Mouse (Mus musculus) stomach, embryonic 16.5 days (tissue): Measurements from ENCODE around the gene Tmem203. TPM values are rescaled to one million over a fixed set of nuclear protein-coding genes. Genes with fewer than 3 reads are reported as not detected.

Experiments
- ATAC-seq: fragments of 200-750 bp; cut with Nextera tagmentation; 2 replicates; pipeline ENCODE4 v1.8.0; 2017; ENCODE audit warnings: moderate number of reproducible peaks, moderate TSS enrichment; ENCODE audit not compliant: insufficient read depth, low FRiP score
- H3K27ac ChIP-seq: fragments of 300-500 bp; sonication (generic); 2 replicates; pipeline ENCODE4 v1.5.1; 2014; ENCODE audit warnings: low read length
- H3K27me3 ChIP-seq: fragments of 300-500 bp; sonication (generic); 2 replicates; pipeline ENCODE4 v1.6.1; 2014; ENCODE audit warnings: low read length, control low read depth, mixed read lengths; ENCODE audit not compliant: control insufficient read depth, insufficient read depth
- H3K36me3 ChIP-seq: fragments of 300-500 bp; sonication (generic); 2 replicates; pipeline ENCODE4 v1.6.1; 2014; ENCODE audit warnings: low read length; ENCODE audit not compliant: control insufficient read depth, insufficient read depth
- H3K4me1 ChIP-seq: fragments of 300-500 bp; sonication (generic); 2 replicates; pipeline ENCODE4 v1.6.1; 2014; ENCODE audit warnings: low read length, control low read depth, mixed read lengths; ENCODE audit not compliant: control insufficient read depth, insufficient read depth
- H3K4me2 ChIP-seq: fragments of 300-500 bp; sonication (generic); 2 replicates; pipeline ENCODE4 v1.6.1; 2014; ENCODE audit warnings: low read depth, low read length, mixed read lengths
- H3K4me3 ChIP-seq: fragments of 300-500 bp; sonication (generic); replicated peaks from 2 replicates; pipeline ENCODE4 v1.5.1; 2014; ENCODE audit warnings: mild to moderate bottlenecking, low read length
- H3K9ac ChIP-seq: fragments of 300-500 bp; sonication (generic); 2 replicates; pipeline ENCODE4 v1.6.1; 2014; ENCODE audit warnings: low read length
- H3K9me3 ChIP-seq: fragments of 300-500 bp; sonication (generic); replicated peaks from 2 replicates; pipeline ENCODE4 v1.6.1; 2016; ENCODE audit warnings: low read length, control low read depth; ENCODE audit not compliant: control insufficient read depth
- WGBS: fragments of 180-500 bp; shearing (Covaris S2); extraction: QIAGEN DNeasy Blood & Tissue Kit; methylation state at CpG from one replicate; pipeline ENCODE4 v1.1.7; 2014; 5-methylcytosine and 5-hydroxymethylcytosine counted together
- polyA plus RNA-seq: library from polyadenylated mRNA; unstranded; fragments of >200 nt; fragmentation: Nextera tagmentation; extraction: Ambion mirVana; gene quantifications from 2 replicates; pipeline ENCODE4 v1.2.1, GENCODE M21; 2015

Tmem203 gene
- polyA plus RNA-seq, 1 experiment from 2014 or later = 19.5 TPM

DNA sequence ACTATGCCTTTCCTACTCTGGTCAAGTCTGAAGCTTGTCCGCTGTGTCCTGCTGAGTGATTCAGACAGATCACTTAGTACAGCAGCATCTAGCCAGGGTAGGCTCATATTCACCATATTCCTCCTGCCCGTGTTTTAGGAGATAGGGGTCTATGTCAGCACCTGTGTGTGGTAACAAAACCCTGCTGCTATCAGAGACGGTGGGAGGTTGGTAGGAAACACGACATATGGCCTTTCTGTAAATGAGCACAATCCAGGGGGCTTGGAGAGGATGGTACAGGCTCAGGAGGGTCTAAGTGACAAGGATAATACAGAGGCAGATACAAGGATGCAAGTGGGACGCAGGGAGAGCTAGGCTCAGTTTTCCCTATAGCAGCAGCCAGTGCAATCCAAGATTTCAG is 25.7 kb upstream of the Tmem203 start:
- WGBS = 80% methylated on average over 5 of the region's 5 CpGs
- Histone ChIP-seq H3K4me3 (no peak overlapping the region), H3K27ac (no peak overlapping the region), H3K36me3 (no peaks in the 10 kb centered on the region), H3K9me3 (no peaks in the 10 kb centered on the region), H3K4me1 (peaks cover 15% of the 10 kb centered on the region), H3K9ac (no peak overlapping the region), H3K4me2 (no peak overlapping the region), H3K27me3 (no peaks in the 10 kb centered on the region; the same call in 1 of the 2 replicates)
- ATAC-seq = no peak

DNA sequence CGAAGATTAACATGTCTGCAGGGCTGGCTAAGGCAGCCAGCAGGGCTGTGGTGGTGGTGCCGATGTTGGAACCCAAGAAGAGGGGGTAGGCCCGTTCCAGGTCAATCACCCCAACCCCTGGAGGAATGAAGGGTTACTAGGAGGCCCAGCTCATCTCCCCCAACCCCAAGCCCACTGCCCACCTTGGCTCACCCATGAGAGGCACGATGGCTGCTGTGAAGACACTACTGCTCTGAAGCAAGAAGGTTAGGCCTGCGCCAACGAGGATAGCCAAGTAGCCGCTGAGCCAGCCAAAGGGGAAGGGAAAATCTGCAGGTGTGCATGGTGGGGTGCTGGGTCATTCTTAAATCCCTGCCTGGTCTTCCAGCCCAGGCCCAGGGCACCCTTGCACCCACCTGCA is 24.7 kb upstream of the Tmem203 start:
- 78% methylated on average over 7 of the region's 7 CpGs for WGBS
- Histone ChIP-seq H3K36me3 (no peaks in the 10 kb centered on the region), H3K4me3 (no peak overlapping the region), H3K27me3 (no peaks in the 10 kb centered on the region; the same call in 1 of the 2 replicates), H3K27ac (no peak overlapping the region), H3K9ac (no peak overlapping the region; the same call in 1 of the 2 replicates), H3K4me2 (no peak overlapping the region), H3K4me1 (peaks cover 10% of the 10 kb centered on the region), H3K9me3 (no peaks in the 10 kb centered on the region)
- no peak for ATAC-seq

DNA sequence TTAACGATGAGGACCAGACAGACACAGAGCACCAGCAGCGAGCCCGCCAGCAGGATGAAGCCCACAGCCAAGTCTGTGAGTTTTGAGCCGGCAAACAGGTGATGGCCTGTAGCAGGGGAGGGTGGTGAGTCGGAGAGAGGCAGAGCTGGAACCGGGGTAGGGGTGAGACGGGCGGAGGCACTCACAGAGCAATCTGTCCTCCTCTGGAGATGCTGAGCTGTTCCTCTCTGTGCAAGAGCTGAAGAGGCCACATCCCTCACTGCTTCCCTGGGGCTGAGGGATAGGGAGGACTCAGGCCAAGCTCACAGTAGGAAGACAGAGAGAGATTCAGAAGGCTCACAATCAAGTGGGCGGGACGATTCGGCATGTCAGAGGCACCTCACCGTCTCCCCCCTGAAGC is 24.2 kb upstream of the Tmem203 start:
- H3K36me3 ChIP-seq = no peaks in the 10 kb centered on the region
- H3K9ac ChIP-seq = no peak overlapping the region; the same call in 1 of the 2 replicates
- peaks cover 5% of the 10 kb centered on the region; the same call in 1 of the 2 replicates for H3K4me1 ChIP-seq
- no peak overlapping the region for H3K27ac ChIP-seq
- WGBS = 58% methylated on average over 12 of the region's 12 CpGs
- H3K4me3 ChIP-seq = no peak overlapping the region
- no peaks in the 10 kb centered on the region; the same call in 1 of the 2 replicates for H3K27me3 ChIP-seq
- H3K4me2 ChIP-seq = no peak overlapping the region
- H3K9me3 ChIP-seq = no peaks in the 10 kb centered on the region
- no peak for ATAC-seq

DNA sequence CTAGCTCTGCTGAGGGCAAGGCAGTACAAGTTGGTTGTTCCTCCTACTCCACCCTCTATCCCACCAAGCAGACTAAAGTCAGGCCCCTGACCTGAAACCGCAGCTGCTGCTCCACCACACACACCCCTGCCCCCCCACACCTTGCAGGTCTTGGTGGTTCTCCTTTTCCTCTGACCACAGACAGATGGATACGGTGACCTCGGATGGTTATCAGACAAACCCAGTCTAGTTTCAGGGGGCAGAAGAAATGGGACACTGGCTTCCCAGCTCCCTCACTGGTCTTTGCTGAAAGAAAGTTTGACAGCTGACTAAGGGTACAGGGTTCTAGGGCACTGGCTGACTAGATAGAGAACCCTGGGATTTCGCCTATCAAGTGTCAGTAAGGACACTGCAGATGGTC is 21.8 kb upstream of the Tmem203 start:
- Histone ChIP-seq H3K9ac (no peak overlapping the region), H3K36me3 (no peaks in the 10 kb centered on the region), H3K4me2 (no peak overlapping the region), H3K9me3 (no peaks in the 10 kb centered on the region), H3K27me3 (no peaks in the 10 kb centered on the region; the same call in 1 of the 2 replicates), H3K4me1 (peaks cover 4% of the 10 kb centered on the region; the same call in 1 of the 2 replicates), H3K27ac (no peak overlapping the region), H3K4me3 (no peak overlapping the region)
- no peak for ATAC-seq
- 73% methylated on average over 4 of the region's 4 CpGs for WGBS

DNA sequence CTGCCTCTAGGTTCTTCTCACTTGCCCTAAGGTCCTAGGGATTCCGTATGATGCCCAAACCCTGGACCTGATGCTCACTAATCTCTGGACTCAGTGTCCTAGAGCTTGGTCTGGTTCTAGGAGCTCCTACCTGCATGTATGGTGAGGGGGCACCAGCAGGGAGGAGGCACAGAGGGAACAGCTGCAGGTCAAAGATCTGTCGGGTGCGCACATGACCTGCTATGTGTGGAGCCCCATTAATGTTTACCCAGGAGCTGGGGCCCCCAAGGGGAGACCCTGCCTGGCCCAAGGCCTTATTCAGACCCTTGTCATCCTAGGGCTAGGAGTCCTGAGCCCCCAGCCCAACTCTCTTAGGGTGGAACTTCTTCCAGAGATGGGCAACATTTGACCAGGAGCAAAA is 21.2 kb upstream of the Tmem203 start, which contains the start of gene Slc34a3:
Gene Slc34a3, minus strand, starts transcription at position 315 of the 400 bp plus-strand sequence.
- no peak within 1 kb of the TSS for H3K9ac ChIP-seq
- H3K27ac ChIP-seq = no peak within 1 kb of the TSS
- H3K4me1 ChIP-seq = peaks cover 2% of the 10 kb centered on the region; the same call in 1 of the 2 replicates
- ATAC-seq = no peak
- WGBS = 67% methylated on average over 3 of the region's 3 CpGs
- H3K4me3 ChIP-seq = no peak within 1 kb of the TSS
- no peaks in the 10 kb centered on the region for H3K9me3 ChIP-seq
- H3K27me3 ChIP-seq = no peaks in the 10 kb centered on the region; the same call in 1 of the 2 replicates
- no peaks in the 10 kb centered on the region for H3K36me3 ChIP-seq
- H3K4me2 ChIP-seq = no peak within 1 kb of the TSS

DNA sequence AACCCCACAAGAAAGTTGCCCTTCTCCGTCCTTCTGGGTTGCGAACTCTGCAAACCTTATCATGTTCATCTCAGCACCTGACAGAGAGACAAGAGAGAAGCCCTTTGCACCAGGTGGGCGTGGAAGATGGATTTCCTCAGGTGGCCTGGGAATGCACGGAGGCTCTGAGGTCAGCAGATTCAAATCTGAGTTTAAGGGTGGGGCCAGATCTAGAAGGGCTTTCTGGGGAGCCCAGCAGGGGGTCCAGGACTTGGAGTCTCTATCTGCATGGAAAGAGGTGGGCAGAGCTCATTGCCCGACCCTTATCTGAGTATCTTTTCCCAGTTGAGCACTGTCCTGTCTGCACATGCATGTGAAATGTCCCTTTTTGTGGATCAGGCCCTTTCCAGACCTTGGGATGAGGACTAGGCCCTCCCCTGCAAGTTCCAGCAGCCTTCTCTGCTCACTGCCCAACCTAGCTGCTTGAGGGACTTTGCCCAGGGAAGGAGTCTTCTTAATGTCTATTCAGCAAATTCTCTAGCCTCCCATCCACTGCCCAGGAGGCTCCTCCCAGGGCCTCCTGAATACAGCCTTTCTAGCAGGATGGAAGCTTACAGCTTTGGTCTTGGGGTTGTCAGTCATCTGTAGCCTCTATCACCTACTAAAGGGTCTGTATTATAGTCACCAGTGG is 20.6 kb upstream of the Tmem203 start:
- Histone ChIP-seq H3K9me3 (no peaks in the 10 kb centered on the region), H3K4me2 (no peak overlapping the region), H3K4me1 (0 out of 2 replicates have a peak, but pooled peaks cover 5% of the 10 kb centered on the region), H3K27ac (no peak overlapping the region), H3K4me3 (no peak overlapping the region), H3K27me3 (no peaks in the 10 kb centered on the region; the same call in 1 of the 2 replicates), H3K9ac (no peak overlapping the region), H3K36me3 (no peaks in the 10 kb centered on the region)
- 54% methylated on average over 5 of the region's 5 CpGs for WGBS
- ATAC-seq = no peak

DNA sequence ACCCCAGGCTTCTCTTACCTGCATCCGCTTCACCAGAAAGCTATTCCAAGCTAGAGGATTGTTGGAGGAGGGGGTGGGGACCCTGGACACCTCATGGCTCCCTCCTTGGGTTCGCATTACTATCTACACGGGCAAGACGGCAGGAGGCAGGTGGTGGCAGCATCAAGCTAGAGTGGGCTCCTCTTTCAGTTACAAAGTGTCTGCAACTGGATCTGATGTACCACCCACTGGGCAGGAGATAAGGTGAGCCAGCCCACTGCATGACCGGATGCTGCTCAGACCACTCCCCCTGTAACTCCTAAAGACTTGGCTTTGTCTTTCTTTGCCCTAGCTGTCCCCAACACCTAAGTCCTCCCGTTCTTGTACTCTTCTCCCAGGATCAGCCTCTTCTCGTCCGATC is 18.6 kb upstream of the Tmem203 start, which contains the start of gene Rnf224:
Gene Rnf224, minus strand, starts transcription at position 174 of the 400 bp plus-strand sequence.
- H3K27ac ChIP-seq = peak within 1 kb of the TSS; percentile 82
- ATAC-seq = no peak
- peaks cover 19% of the 10 kb centered on the region for H3K4me1 ChIP-seq
- WGBS = 35% methylated on average over 8 of the region's 8 CpGs
- H3K4me2 ChIP-seq = no peak within 1 kb of the TSS
- no peak within 1 kb of the TSS for H3K4me3 ChIP-seq
- peaks cover 3% of the 10 kb centered on the region; the same call in 1 of the 2 replicates for H3K27me3 ChIP-seq
- H3K9me3 ChIP-seq = no peaks in the 10 kb centered on the region
- H3K9ac ChIP-seq = peak within 1 kb of the TSS; percentile 24; the same call in 1 of the 2 replicates
- H3K36me3 ChIP-seq = no peaks in the 10 kb centered on the region

DNA sequence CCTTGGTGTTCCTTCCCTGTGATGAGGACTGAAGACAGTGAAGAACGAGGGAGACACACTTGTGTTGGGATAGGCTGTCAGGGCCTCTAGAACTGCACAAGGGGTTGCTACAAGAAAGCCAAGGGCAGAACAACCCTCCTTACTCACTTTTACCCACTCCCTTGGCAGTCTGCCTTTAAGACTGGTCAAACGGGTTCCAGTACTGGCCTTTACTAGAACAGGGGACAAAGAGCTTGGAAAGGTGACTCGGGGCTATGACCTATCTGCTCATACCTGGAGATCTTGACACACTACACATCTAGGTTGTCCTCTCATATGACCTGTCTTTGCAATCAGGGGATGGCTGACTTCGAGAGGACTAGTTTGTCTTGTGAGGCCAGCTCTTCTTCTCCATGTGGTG is 17.7 kb upstream of the Tmem203 start:
- Histone ChIP-seq H3K9ac (peak overlapping the region; percentile 24; the same call in 1 of the 2 replicates), H3K36me3 (no peaks in the 10 kb centered on the region), H3K27me3 (peaks cover 9% of the 10 kb centered on the region; the same call in 1 of the 2 replicates), H3K4me1 (peaks cover 26% of the 10 kb centered on the region), H3K27ac (peak overlapping the region; percentile 82), H3K9me3 (no peaks in the 10 kb centered on the region), H3K4me2 (no peak overlapping the region), H3K4me3 (no peak overlapping the region)
- ATAC-seq = peak; percentile 22; the same call in 1 of the 2 replicates
- WGBS = 51% methylated on average over 4 of the region's 4 CpGs

DNA sequence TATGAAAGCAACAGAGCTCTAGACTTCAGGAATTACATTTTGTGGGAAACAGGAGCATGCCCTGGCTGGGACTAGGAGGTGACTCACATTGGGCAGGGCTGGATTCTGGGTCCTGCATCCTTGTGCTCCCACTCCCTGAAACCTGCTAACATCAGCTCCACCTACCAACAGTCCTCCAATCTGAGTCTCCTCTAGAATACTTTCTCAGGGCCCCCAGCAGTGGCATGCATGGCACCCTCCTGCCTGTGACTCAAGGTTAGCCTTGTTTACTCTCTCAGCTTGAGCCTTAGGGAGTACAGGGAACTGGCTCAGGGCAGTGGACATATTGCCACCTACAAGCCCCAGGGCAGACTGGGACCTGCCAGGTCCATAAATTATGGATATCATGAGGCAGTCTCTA is 17.1 kb upstream of the Tmem203 start:
- Histone ChIP-seq H3K9ac (no peak overlapping the region; the same call in 1 of the 2 replicates), H3K4me3 (no peak overlapping the region), H3K4me1 (peaks cover 27% of the 10 kb centered on the region), H3K9me3 (no peaks in the 10 kb centered on the region), H3K27me3 (peaks cover 14% of the 10 kb centered on the region), H3K4me2 (no peak overlapping the region), H3K36me3 (no peaks in the 10 kb centered on the region), H3K27ac (peak overlapping the region; percentile 82)
- peak; percentile 23 for ATAC-seq
